Mouse (Mus musculus): ENCODE data around the gene Eprs. TPM values are rescaled to one million over a fixed set of nuclear protein-coding genes. Genes with fewer than 3 reads are reported as not detected.

Eprs gene
- total RNA-seq, 1 experiment, result 201 TPM

DNA sequence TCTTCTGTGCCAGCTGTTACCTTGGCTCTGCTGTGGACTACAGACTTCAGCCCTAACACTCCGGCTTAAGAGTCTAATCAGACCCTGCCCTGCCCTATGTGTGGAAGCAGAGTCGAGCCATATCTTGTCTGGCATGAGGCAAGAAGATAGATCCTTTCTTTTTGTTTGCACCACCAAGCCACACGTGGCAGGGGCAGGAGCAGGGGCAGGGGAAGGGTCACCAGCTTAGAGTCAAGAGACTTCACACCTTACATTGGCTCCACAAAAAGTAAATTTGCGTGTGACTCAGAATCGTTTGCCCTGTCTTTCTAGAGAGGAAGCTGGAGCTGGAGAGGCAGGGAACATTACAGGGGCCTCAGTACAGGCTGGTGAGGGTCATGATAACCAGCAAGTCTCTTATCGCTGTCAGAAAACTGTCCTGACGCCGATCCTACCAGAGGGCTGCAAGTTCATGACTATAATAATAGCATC is 106.7 kb downstream of the Eprs start:
- Histone ChIP-seq H3K4me1 (ENCODE audit: control insufficient read depth in 2 of 2, insufficient read depth in 2 of 2, low read length in 2 of 2, poor library complexity in 1 of 2) (no peaks in the 10 kb centered on the region), H3K4me3 (ENCODE audit: insufficient read depth in 1 of 2, low read depth in 1 of 2, low read length in 2 of 2, poor library complexity in 1 of 2, severe bottlenecking in 1 of 2) (no peak overlapping the region), H3K9ac (ENCODE audit: insufficient read depth, low read depth, low read length, poor library complexity, severe bottlenecking) (no peak overlapping the region), H3K36me3 (ENCODE audit: control insufficient read depth, insufficient read depth, low read length, poor library complexity, severe bottlenecking) (no peaks in the 10 kb centered on the region), H3K27ac (ENCODE audit: insufficient read depth, low read depth, low read length, poor library complexity, severe bottlenecking) (no peak overlapping the region), H3K9me3 (ENCODE audit: control insufficient read depth, insufficient read depth, low read depth, low read length) (no peaks in the 10 kb centered on the region)
- TF ChIP-seq ZC3H11A (IDR thresholded peaks at IDR 0.05; ENCODE audit: borderline replicate concordance, low read depth, low read length) (no peak), ZNF384 (IDR thresholded peaks at IDR 0.05; ENCODE audit: low read depth, low read length) (no peak), HCFC1 (IDR thresholded peaks at IDR 0.05; ENCODE audit: borderline replicate concordance, insufficient read depth, low read length) (no peak), CHD2 (IDR thresholded peaks at IDR 0.05; ENCODE audit: low read depth, low read length) (no peak)
- no peak for DNase-seq (ENCODE audit: low read depth, low spot score)
- in situ Hi-C loops (cut with MboI; ENCODE audit: low sequenced_read_pairs in 2 of 2, unreplicated experiment in 2 of 2), result no loop called here

DNA sequence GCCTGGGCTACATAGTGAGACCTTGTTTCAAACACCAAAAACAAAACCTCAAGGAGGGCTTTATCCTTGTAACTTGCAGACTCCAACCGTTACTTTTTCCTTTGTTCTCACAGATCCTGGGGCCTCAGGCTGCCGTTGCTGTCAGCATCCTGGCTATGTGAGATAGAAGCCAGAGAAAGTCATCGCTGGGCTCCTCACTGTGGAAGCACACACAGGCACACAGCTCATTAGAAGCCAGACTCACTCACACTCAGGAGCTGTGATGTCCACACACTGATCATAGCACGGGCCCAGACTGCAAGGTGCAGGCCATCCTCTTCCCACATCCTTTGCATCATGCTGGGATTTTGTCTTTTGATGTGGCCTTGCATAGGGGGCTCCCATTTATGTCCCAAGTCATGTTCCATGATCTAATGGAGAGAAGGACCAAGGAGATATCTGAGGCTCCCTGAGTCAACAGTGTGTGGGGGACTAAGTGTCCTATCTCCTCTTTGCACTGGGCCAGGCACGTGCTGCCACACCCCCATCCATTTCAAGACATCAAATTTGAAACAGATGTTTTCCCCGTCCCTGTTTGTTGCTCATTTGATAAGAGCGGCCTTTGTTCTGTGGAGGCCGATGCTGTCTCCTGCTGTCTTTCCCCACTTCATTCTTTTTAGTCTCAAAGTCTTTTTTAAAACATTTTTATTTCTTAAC is 109.3 kb downstream of the Eprs start:
- TF ChIP-seq CHD2 (IDR thresholded peaks at IDR 0.05; ENCODE audit: low read depth, low read length) (no peak), HCFC1 (IDR thresholded peaks at IDR 0.05; ENCODE audit: borderline replicate concordance, insufficient read depth, low read length) (no peak), MAFK (IDR thresholded peaks at IDR 0.05; ENCODE audit: insufficient read depth, low read depth, low read length) (no peak), ZNF384 (IDR thresholded peaks at IDR 0.05; ENCODE audit: low read depth, low read length) (no peak)
- Histone ChIP-seq H3K4me3 (ENCODE audit: insufficient read depth in 1 of 2, low read depth in 1 of 2, low read length in 2 of 2, poor library complexity in 1 of 2, severe bottlenecking in 1 of 2) (no peak overlapping the region), H3K9ac (ENCODE audit: insufficient read depth, low read depth, low read length, poor library complexity, severe bottlenecking) (no peak overlapping the region), H3K4me1 (ENCODE audit: control insufficient read depth in 2 of 2, insufficient read depth in 2 of 2, low read length in 2 of 2, poor library complexity in 1 of 2) (no peaks in the 10 kb centered on the region), H3K36me3 (ENCODE audit: control insufficient read depth, insufficient read depth, low read length, poor library complexity, severe bottlenecking) (no peaks in the 10 kb centered on the region), H3K9me3 (ENCODE audit: control insufficient read depth, insufficient read depth, low read depth, low read length) (no peaks in the 10 kb centered on the region), H3K27ac (ENCODE audit: insufficient read depth, low read depth, low read length, poor library complexity, severe bottlenecking) (0 out of 2 replicates have a peak overlapping the region, but pooled peaks have one; percentile 19)
- in situ Hi-C loops (cut with MboI; ENCODE audit: low sequenced_read_pairs in 2 of 2, unreplicated experiment in 2 of 2), result no loop called here
- no peak for DNase-seq (ENCODE audit: low read depth, low spot score)

DNA sequence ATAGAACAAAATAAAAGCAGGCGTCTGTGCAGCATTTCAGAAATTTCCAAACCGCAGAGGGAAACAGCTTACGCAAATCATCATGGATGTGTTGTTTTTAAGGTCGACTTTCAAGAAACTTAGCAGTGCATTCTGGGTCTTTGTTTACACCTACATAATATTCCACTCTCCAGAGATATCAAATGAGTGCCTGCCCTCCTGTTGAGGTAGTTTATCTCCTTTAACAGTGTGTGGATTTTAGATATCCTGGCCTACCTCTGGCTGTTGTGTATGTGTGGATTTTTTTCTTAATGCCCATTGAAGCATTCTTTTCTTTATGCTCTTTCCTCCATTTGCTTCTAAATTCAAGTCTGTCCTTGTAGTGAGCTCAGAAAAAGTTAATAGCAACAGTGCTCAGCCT is 109.9 kb downstream of the Eprs start:
- DNase-seq (ENCODE audit: low read depth, low spot score), result no peak
- no peaks in the 10 kb centered on the region for H3K4me1 ChIP-seq (ENCODE audit: control insufficient read depth in 2 of 2, insufficient read depth in 2 of 2, low read length in 2 of 2, poor library complexity in 1 of 2)
- no peak overlapping the region for H3K27ac ChIP-seq (ENCODE audit: insufficient read depth, low read depth, low read length, poor library complexity, severe bottlenecking)
- no peak overlapping the region for H3K9ac ChIP-seq (ENCODE audit: insufficient read depth, low read depth, low read length, poor library complexity, severe bottlenecking)
- no peaks in the 10 kb centered on the region for H3K36me3 ChIP-seq (ENCODE audit: control insufficient read depth, insufficient read depth, low read length, poor library complexity, severe bottlenecking)
- in situ Hi-C loops (cut with MboI; ENCODE audit: low sequenced_read_pairs in 2 of 2, unreplicated experiment in 2 of 2), result no loop called here
- H3K9me3 ChIP-seq (ENCODE audit: control insufficient read depth, insufficient read depth, low read depth, low read length), result no peaks in the 10 kb centered on the region
- TF ChIP-seq ZC3H11A (IDR thresholded peaks at IDR 0.05; ENCODE audit: borderline replicate concordance, low read depth, low read length) (no peak), ZNF384 (IDR thresholded peaks at IDR 0.05; ENCODE audit: low read depth, low read length) (no peak), HCFC1 (IDR thresholded peaks at IDR 0.05; ENCODE audit: borderline replicate concordance, insufficient read depth, low read length) (no peak), CHD2 (IDR thresholded peaks at IDR 0.05; ENCODE audit: low read depth, low read length) (no peak), MAFK (IDR thresholded peaks at IDR 0.05; ENCODE audit: insufficient read depth, low read depth, low read length) (no peak)
- H3K4me3 ChIP-seq (ENCODE audit: insufficient read depth in 1 of 2, low read depth in 1 of 2, low read length in 2 of 2, poor library complexity in 1 of 2, severe bottlenecking in 1 of 2), result no peak overlapping the region

DNA sequence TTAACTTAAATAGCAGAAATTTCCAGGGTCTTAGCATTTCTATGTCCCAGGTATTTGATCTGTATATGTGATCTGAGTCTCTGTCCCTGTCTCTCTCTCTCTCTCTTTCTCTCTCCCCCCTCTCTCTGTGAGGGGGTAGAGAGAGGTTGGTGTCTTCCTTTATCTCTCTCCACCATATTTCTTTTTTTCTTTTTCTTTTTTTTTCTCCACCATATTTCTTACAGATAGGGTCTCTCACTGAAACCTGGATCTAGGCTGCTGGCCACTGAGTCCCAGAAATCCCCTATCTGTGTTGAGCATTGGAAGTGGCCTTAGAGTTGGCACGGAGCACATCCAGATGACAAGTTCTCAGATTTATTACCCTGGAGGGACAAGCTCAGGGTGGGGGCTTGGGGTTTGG is 110.6 kb downstream of the Eprs start:
- no peak overlapping the region for H3K9ac ChIP-seq (ENCODE audit: insufficient read depth, low read depth, low read length, poor library complexity, severe bottlenecking)
- TF ChIP-seq ZNF384 (IDR thresholded peaks at IDR 0.05; ENCODE audit: low read depth, low read length) (no peak), HCFC1 (IDR thresholded peaks at IDR 0.05; ENCODE audit: borderline replicate concordance, insufficient read depth, low read length) (no peak), MAFK (IDR thresholded peaks at IDR 0.05; ENCODE audit: insufficient read depth, low read depth, low read length) (no peak), ZC3H11A (IDR thresholded peaks at IDR 0.05; ENCODE audit: borderline replicate concordance, low read depth, low read length) (no peak), CHD2 (IDR thresholded peaks at IDR 0.05; ENCODE audit: low read depth, low read length) (no peak)
- no peak overlapping the region for H3K27ac ChIP-seq (ENCODE audit: insufficient read depth, low read depth, low read length, poor library complexity, severe bottlenecking)
- H3K4me3 ChIP-seq (ENCODE audit: insufficient read depth in 1 of 2, low read depth in 1 of 2, low read length in 2 of 2, poor library complexity in 1 of 2, severe bottlenecking in 1 of 2), result no peak overlapping the region
- no peaks in the 10 kb centered on the region for H3K4me1 ChIP-seq (ENCODE audit: control insufficient read depth in 2 of 2, insufficient read depth in 2 of 2, low read length in 2 of 2, poor library complexity in 1 of 2)
- DNase-seq (ENCODE audit: low read depth, low spot score), result no peak
- in situ Hi-C loops (cut with MboI; ENCODE audit: low sequenced_read_pairs in 2 of 2, unreplicated experiment in 2 of 2), result no loop called here
- H3K36me3 ChIP-seq (ENCODE audit: control insufficient read depth, insufficient read depth, low read length, poor library complexity, severe bottlenecking), result no peaks in the 10 kb centered on the region
- no peaks in the 10 kb centered on the region for H3K9me3 ChIP-seq (ENCODE audit: control insufficient read depth, insufficient read depth, low read depth, low read length)

Other genes with a start within 250 kb of the Eprs start
- gene Rab3gap2, start 158.9 kb upstream of the Eprs start, total RNA-seq (2012; rRNA removed), result 38.8 and 45.8 TPM in 2 replicates
- 47.9 and 73.9 TPM in 2 replicates for gene Iars2, start 33.6 kb upstream of the Eprs start, total RNA-seq (2012; rRNA removed)
- gene Bpnt1, start 30.9 kb upstream of the Eprs start, total RNA-seq (2012; rRNA removed), result 45.1 and 50.6 TPM in 2 replicates
- gene Slc30a10, start 91.8 kb downstream of the Eprs start, total RNA-seq (2012; rRNA removed), result 0.45 and 0.58 TPM in 2 replicates

All from ES-E14 (cell line).